Mouse (Mus musculus) lung, embryonic 16.5 days (tissue): ENCODE results near the gene Scamp2. TPM values are rescaled to one million over a fixed set of nuclear protein-coding genes. Genes with fewer than 3 reads are reported as not detected.

ENCODE experiments used
- ATAC-seq: fragments of 200-750 bp; cut with Nextera tagmentation; 2 replicates; pipeline ENCODE4 v1.8.0; 2017; ENCODE audit warnings: low read depth, mild to moderate bottlenecking, moderate library complexity
- H3K27ac ChIP-seq: fragments of 300-500 bp; sonication (generic); 2 replicates; pipeline ENCODE4 v1.5.1; 2014; ENCODE audit warnings: mild to moderate bottlenecking, control low read depth, low read length
- H3K27me3 ChIP-seq: fragments of 300-500 bp; sonication (generic); 2 replicates; pipeline ENCODE4 v1.6.1; 2014; ENCODE audit warnings: low read depth, low read length, mixed read lengths; ENCODE audit not compliant: control insufficient read depth, insufficient read depth
- H3K36me3 ChIP-seq: fragments of 300-500 bp; sonication (generic); 2 replicates; pipeline ENCODE4 v1.6.1; 2014; ENCODE audit warnings: low read length; ENCODE audit not compliant: control insufficient read depth, insufficient read depth
- H3K4me1 ChIP-seq: fragments of 300-500 bp; sonication (generic); replicated peaks from 2 replicates; pipeline ENCODE4 v1.6.1; 2014; ENCODE audit warnings: low read length, mixed read lengths; ENCODE audit not compliant: control insufficient read depth, insufficient read depth
- H3K4me2 ChIP-seq: fragments of 300-500 bp; sonication (generic); 2 replicates; pipeline ENCODE4 v1.6.1; 2014; ENCODE audit warnings: low read depth, low read length, control low read depth
- H3K4me3 ChIP-seq: fragments of 300-500 bp; sonication (generic); 2 replicates; pipeline ENCODE4 v1.5.1; 2014; ENCODE audit warnings: mild to moderate bottlenecking, low read length, control low read depth
- H3K9ac ChIP-seq: fragments of 300-500 bp; sonication (generic); 2 replicates; pipeline ENCODE4 v1.6.1; 2014; ENCODE audit warnings: low read length, control low read depth
- H3K9me3 ChIP-seq: fragments of 300-500 bp; sonication (generic); 2 replicates; pipeline ENCODE4 v1.6.1; 2016; ENCODE audit warnings: low read length; ENCODE audit not compliant: control insufficient read depth
- WGBS: fragments of 180-500 bp; shearing (Covaris S2); extraction: QIAGEN DNeasy Blood & Tissue Kit; methylation state at CpG from one replicate; pipeline ENCODE4 v1.1.7; 2014; 5-methylcytosine and 5-hydroxymethylcytosine counted together
- polyA plus RNA-seq: library from polyadenylated mRNA; unstranded; fragments of >200 nt; fragmentation: Nextera tagmentation; extraction: Ambion mirVana; gene quantifications from 2 replicates; pipeline ENCODE4 v1.2.1, GENCODE M21; 2015

Gene Scamp2
- polyA plus RNA-seq, 1 experiment from 2014 or later: 66.9 TPM

DNA sequence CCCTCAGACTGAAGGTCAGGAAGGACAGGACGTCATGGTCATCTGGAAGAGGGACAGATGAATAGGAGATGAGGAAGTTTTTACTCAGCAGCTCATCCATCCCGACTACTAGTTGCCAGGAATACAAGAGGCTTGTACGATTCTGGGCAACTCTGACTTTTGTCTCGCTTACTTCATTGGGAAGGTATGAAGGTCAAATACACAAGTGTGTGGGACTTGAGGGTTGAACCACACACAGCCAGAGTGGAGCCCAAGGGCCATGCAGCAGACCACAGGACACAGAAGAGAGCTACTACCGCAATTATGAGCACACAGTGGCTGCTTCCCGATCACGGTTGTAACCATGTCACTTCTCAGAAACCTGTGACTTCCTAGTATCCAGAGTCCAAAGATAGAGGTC, 51.8 kb downstream of the Scamp2 start:
- no peaks in the 10 kb centered on the region for H3K36me3 ChIP-seq
- H3K9me3 ChIP-seq: no peaks in the 10 kb centered on the region
- ATAC-seq: no peak
- H3K27me3 ChIP-seq: no peaks in the 10 kb centered on the region
- H3K4me1 ChIP-seq: no peaks in the 10 kb centered on the region
- no peak overlapping the region for H3K4me2 ChIP-seq
- no peak overlapping the region for H3K27ac ChIP-seq
- 63% methylated on average over 7 of the region's 7 CpGs for WGBS
- H3K4me3 ChIP-seq: no peak overlapping the region
- H3K9ac ChIP-seq: no peak overlapping the region

DNA sequence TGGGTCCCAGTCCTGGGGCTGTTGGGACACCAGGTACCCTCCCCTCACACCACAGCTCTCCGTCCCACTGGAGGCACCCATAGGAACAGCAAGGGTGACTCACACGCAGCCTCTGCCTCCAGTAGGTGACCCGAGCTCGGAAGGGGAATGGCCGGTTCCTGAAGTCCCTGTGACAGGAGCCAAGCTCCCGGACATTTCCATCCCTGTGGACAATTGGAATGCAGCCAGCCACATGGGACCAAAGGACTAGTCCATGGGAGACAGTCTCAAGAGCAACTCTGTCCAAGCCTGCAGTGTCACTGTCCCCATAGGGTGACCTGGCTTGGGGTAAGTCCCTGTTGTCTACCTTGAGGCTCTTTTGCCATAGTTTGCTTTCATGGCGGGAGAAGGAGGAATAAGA, 53.2 kb downstream of the Scamp2 start:
- Histone ChIP-seq H3K4me2 (no peak overlapping the region), H3K36me3 (no peaks in the 10 kb centered on the region), H3K27me3 (no peaks in the 10 kb centered on the region), H3K9me3 (no peaks in the 10 kb centered on the region), H3K27ac (no peak overlapping the region), H3K4me1 (no peaks in the 10 kb centered on the region), H3K9ac (no peak overlapping the region), H3K4me3 (no peak overlapping the region)
- no peak for ATAC-seq
- 72% methylated on average over 7 of the region's 7 CpGs for WGBS

GRCm38 (mm10) chr9:57614786-57615185, 54.0 kb downstream of the Scamp2 start:
- 68% methylated on average over 4 of the region's 4 CpGs for WGBS
- Histone ChIP-seq H3K27me3 (no peaks in the 10 kb centered on the region), H3K4me1 (no peaks in the 10 kb centered on the region), H3K4me2 (no peak overlapping the region), H3K9me3 (no peaks in the 10 kb centered on the region), H3K36me3 (no peaks in the 10 kb centered on the region), H3K4me3 (no peak overlapping the region), H3K27ac (no peak overlapping the region), H3K9ac (no peak overlapping the region)
- no peak for ATAC-seq

- WGBS: 65% methylated on average over 8 of the region's 8 CpGs
- Histone ChIP-seq H3K4me3 (no peak overlapping the region), H3K9ac (no peak overlapping the region), H3K9me3 (no peaks in the 10 kb centered on the region), H3K27ac (no peak overlapping the region), H3K4me1 (no peaks in the 10 kb centered on the region), H3K27me3 (no peaks in the 10 kb centered on the region), H3K4me2 (no peak overlapping the region), H3K36me3 (no peaks in the 10 kb centered on the region)
- ATAC-seq: no peak
Observed at GRCm38 (mm10) chr9:57617556-57618169, 56.9 kb downstream of the Scamp2 start.

DNA sequence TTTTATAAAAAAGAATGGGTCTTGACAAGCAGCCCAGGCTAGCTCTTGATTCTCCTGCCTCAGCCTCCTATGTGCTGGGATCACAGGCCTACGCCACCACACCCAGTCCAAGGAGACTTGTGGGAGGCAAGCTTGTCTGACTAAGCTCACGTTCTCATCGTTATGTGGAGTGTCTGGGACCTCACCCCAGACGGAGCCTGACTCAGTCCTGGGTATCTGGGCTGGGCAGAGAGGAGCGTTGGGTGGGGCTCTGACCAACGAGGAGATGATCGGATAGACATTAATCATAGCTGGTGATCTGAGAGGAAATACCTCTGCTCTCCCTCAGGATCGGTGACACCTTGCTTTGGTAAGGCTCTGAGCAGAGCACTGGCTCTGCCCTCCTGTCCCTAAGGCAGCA, 58.1 kb downstream of the Scamp2 start:
- H3K4me2 ChIP-seq: no peak overlapping the region
- H3K4me3 ChIP-seq: no peak overlapping the region
- H3K4me1 ChIP-seq: no peaks in the 10 kb centered on the region
- ATAC-seq: no peak
- H3K9me3 ChIP-seq: no peaks in the 10 kb centered on the region
- no peak overlapping the region for H3K27ac ChIP-seq
- no peaks in the 10 kb centered on the region for H3K27me3 ChIP-seq
- H3K9ac ChIP-seq: no peak overlapping the region
- 61% methylated on average over 8 of the region's 8 CpGs for WGBS
- no peaks in the 10 kb centered on the region for H3K36me3 ChIP-seq

DNA sequence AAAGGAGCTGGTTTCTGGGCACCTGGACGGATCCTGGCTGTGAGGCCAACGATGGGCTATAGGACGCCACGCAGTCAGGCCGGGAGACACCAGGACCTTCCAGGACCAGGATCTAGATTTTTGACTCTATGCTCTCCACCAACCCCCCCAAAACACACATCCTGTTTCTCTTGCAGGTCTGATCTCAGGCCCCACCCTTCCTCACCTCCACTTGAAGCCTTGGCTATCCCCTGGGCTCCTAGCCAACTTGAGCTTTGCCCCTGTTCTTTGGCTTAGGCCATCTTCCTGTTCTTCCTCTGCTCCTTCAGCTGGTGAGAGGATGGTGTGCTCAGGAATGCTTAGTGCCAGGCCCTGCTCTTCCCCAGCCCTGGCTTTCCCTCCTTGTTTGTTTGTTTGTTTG, 59.9 kb downstream of the Scamp2 start, which contains the start of gene Lman1l:
Gene Lman1l (minus strand): TSS at position 101 of the 400 bp plus-strand sequence.
- Histone ChIP-seq H3K36me3 (peaks cover 5% of the 10 kb centered on the region; the same call in 1 of the 2 replicates), H3K9ac (no peak within 1 kb of the TSS), H3K4me2 (no peak within 1 kb of the TSS), H3K27me3 (no peaks in the 10 kb centered on the region), H3K27ac (no peak within 1 kb of the TSS), H3K9me3 (no peaks in the 10 kb centered on the region), H3K4me3 (no peak within 1 kb of the TSS), H3K4me1 (no peaks in the 10 kb centered on the region)
- no peak for ATAC-seq
- WGBS: 81% methylated on average over 5 of the region's 5 CpGs

DNA sequence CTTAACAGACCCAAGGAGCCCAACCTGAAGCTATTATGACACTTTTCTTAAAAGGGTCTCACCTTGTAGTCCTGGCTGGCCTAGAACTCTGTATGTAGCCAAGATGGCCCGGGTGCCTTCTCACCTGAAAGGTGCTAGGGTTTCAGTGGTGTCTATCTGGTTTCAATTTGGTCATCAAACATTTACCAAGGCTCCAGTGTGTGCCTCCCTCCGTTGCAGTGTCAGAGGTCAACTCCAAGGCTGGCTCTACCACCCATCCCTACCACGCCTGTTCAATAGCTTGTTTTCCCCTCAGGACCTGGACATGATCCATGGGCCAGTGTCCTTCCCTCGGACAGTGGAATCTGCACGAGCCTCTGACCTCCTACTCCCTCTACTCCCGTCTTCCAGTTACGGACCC, 63.6 kb downstream of the Scamp2 start:
- Histone ChIP-seq H3K36me3 (peaks cover 35% of the 10 kb centered on the region), H3K27ac (no peak overlapping the region), H3K4me3 (no peak overlapping the region), H3K4me1 (no peaks in the 10 kb centered on the region), H3K27me3 (no peaks in the 10 kb centered on the region), H3K4me2 (no peak overlapping the region), H3K9ac (no peak overlapping the region), H3K9me3 (no peaks in the 10 kb centered on the region)
- WGBS: 80% methylated on average over 7 of the region's 7 CpGs
- ATAC-seq: no peak

DNA sequence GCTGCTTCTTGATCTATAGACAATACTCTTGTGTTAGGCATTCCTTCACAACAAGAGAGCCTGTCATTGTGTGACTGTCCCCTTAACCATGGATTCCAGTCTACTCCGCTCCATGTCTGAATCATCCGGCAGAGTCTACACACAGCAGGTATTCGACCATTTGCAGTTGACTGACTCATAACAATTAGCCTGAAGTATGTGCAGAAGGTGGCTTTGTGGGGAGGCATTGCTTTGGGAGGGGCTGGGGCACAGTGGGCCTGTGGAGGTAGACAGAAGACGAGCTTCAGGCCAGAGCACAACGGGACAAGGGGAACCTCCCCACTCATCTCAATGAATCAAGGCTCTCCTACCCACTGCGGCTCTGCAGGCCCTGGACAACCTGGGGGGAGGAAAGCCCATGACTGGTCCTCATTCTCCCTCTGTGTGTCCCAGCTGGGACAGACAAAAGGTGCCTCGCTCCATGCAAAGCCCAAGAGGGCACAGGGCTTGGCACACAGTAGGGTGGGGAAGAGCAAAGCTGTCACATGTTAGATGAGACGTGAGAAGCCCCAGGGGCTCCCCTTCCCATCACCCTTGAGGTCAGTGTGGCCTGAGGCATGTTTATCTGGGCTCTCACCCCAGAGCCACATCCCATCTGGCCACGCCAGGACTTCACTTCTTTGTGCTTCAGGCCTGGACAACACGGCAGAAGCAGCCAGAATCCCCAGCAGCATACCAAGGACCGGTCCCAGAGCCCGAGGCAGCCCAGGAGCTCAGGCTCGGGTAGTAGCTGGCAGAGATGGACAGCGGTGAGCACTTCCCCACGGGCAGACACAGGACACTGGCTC, 65.1 kb downstream of the Scamp2 start:
- ATAC-seq: no peak
- Histone ChIP-seq H3K27ac (no peak overlapping the region), H3K4me2 (no peak overlapping the region), H3K9ac (no peak overlapping the region), H3K36me3 (peaks cover 43% of the 10 kb centered on the region), H3K27me3 (no peaks in the 10 kb centered on the region), H3K9me3 (no peaks in the 10 kb centered on the region), H3K4me1 (no peaks in the 10 kb centered on the region), H3K4me3 (no peak overlapping the region)
- 83% methylated on average over 14 of the region's 15 CpGs for WGBS

- Histone ChIP-seq H3K9ac (no peak overlapping the region), H3K4me3 (no peak overlapping the region), H3K4me2 (no peak overlapping the region), H3K9me3 (no peaks in the 10 kb centered on the region), H3K4me1 (no peaks in the 10 kb centered on the region), H3K36me3 (peaks cover 43% of the 10 kb centered on the region), H3K27ac (no peak overlapping the region), H3K27me3 (no peaks in the 10 kb centered on the region)
- 87% methylated on average over 17 of the region's 17 CpGs for WGBS
- ATAC-seq: no peak
Observed at GRCm38 (mm10) chr9:57627191-57627590, 66.4 kb downstream of the Scamp2 start.
